Mouse (Mus musculus) intestine, embryonic 16.5 days (tissue): ENCODE results near the gene Zbtb45. TPM values are rescaled to one million over a fixed set of nuclear protein-coding genes. Genes with fewer than 3 reads are reported as not detected.

ENCODE experiments used
- ATAC-seq: fragments of 200-750 bp; cut with Nextera tagmentation; 2 replicates; pipeline ENCODE4 v1.8.0; 2017; ENCODE audit warnings: moderate TSS enrichment, moderate library complexity
- H3K27ac ChIP-seq: fragments of 300-500 bp; sonication (generic); 2 replicates; pipeline ENCODE4 v1.5.1; 2014; ENCODE audit warnings: mild to moderate bottlenecking, low read length
- H3K27me3 ChIP-seq: fragments of 300-500 bp; sonication (generic); replicated peaks from 2 replicates; pipeline ENCODE4 v1.6.1; 2014; ENCODE audit warnings: low read length, control low read depth, mixed read lengths; ENCODE audit not compliant: control insufficient read depth, insufficient read depth
- H3K36me3 ChIP-seq: fragments of 300-500 bp; sonication (generic); 2 replicates; pipeline ENCODE4 v1.6.1; 2014; ENCODE audit warnings: low read length, control low read depth; ENCODE audit not compliant: control insufficient read depth, insufficient read depth
- H3K4me1 ChIP-seq: fragments of 300-500 bp; sonication (generic); 2 replicates; pipeline ENCODE4 v1.6.1; 2014; ENCODE audit warnings: low read length, control low read depth, mixed read lengths; ENCODE audit not compliant: control insufficient read depth, insufficient read depth
- H3K4me2 ChIP-seq: fragments of 300-500 bp; sonication (generic); 2 replicates; pipeline ENCODE4 v1.6.1; 2014; ENCODE audit warnings: low read depth, low read length, control low read depth
- H3K4me3 ChIP-seq: fragments of 300-500 bp; sonication (generic); 2 replicates; pipeline ENCODE4 v1.5.1; 2014; ENCODE audit warnings: mild to moderate bottlenecking, low read length
- H3K9ac ChIP-seq: fragments of 300-500 bp; sonication (generic); 2 replicates; pipeline ENCODE4 v1.6.1; 2014; ENCODE audit warnings: low read depth, low read length
- H3K9me3 ChIP-seq: fragments of 300-500 bp; sonication (generic); 2 replicates; pipeline ENCODE4 v1.6.1; 2016; ENCODE audit warnings: low read length, control low read depth; ENCODE audit not compliant: control insufficient read depth
- WGBS: fragments of 180-500 bp; shearing (Covaris S2); extraction: QIAGEN DNeasy Blood & Tissue Kit; methylation state at CpG from one replicate; pipeline ENCODE4 v1.1.7; 2014; 5-methylcytosine and 5-hydroxymethylcytosine counted together
- polyA plus RNA-seq: library from polyadenylated mRNA; unstranded; fragments of >200 nt; fragmentation: Nextera tagmentation; extraction: Ambion mirVana; gene quantifications from 2 replicates; pipeline ENCODE4 v1.2.1, GENCODE M21; 2015

Gene Zbtb45
- polyA plus RNA-seq, 1 experiment from 2014 or later, result 23.2 TPM

- ATAC-seq, result peak; percentile 41
- Histone ChIP-seq H3K9me3 (peaks cover 8% of the 10 kb centered on the region; the same call in 1 of the 2 replicates), H3K4me2 (peak overlapping the region; percentile 99), H3K27me3 (peaks cover 34% of the 10 kb centered on the region), H3K27ac (no peak overlapping the region), H3K4me1 (peaks cover 18% of the 10 kb centered on the region), H3K36me3 (no peaks in the 10 kb centered on the region), H3K9ac (peak overlapping the region; percentile 66), H3K4me3 (peak overlapping the region; percentile 58)
- 4% methylated on average over 88 of the region's 88 CpGs for WGBS
Observed at GRCm38 (mm10) chr7:13043445-13044253, 33.8 kb upstream of the Zbtb45 start.

GRCm38 (mm10) chr7:13043120-13043444 lies 33.2 kb upstream of the Zbtb45 start:
- H3K9ac ChIP-seq, result peak overlapping the region; percentile 66; the same call in 1 of the 2 replicates
- no peaks in the 10 kb centered on the region for H3K36me3 ChIP-seq
- peaks cover 34% of the 10 kb centered on the region for H3K27me3 ChIP-seq
- H3K4me3 ChIP-seq, result peak overlapping the region; percentile 58
- peaks cover 18% of the 10 kb centered on the region for H3K4me1 ChIP-seq
- no peak for ATAC-seq
- no peak overlapping the region for H3K27ac ChIP-seq
- peaks cover 8% of the 10 kb centered on the region; the same call in 1 of the 2 replicates for H3K9me3 ChIP-seq
- WGBS, result 38% methylated on average over 16 of the region's 16 CpGs
- H3K4me2 ChIP-seq, result no peak overlapping the region

- 71% methylated on average over 6 of the region's 6 CpGs for WGBS
Observed at GRCm38 (mm10) chr7:13042511-13042910, 32.7 kb upstream of the Zbtb45 start.

GRCm38 (mm10) chr7:13041256-13041655 lies 31.4 kb upstream of the Zbtb45 start:
- 79% methylated on average over 1 of the region's 1 CpGs for WGBS
- Histone ChIP-seq H3K27ac (no peak overlapping the region), H3K4me1 (peaks cover 25% of the 10 kb centered on the region), H3K4me3 (no peak overlapping the region), H3K27me3 (peaks cover 34% of the 10 kb centered on the region), H3K9me3 (peaks cover 8% of the 10 kb centered on the region; the same call in 1 of the 2 replicates), H3K9ac (no peak overlapping the region), H3K4me2 (no peak overlapping the region), H3K36me3 (no peaks in the 10 kb centered on the region)
- ATAC-seq, result no peak

More at GRCm38 (mm10) chr7:13042511-13042910, 32.7 kb upstream of the Zbtb45 start:
- peaks cover 34% of the 10 kb centered on the region for H3K27me3 ChIP-seq
- H3K27ac ChIP-seq, result no peak overlapping the region
- no peak for ATAC-seq
- H3K9me3 ChIP-seq, result peaks cover 8% of the 10 kb centered on the region; the same call in 1 of the 2 replicates
- no peak overlapping the region for H3K9ac ChIP-seq
- H3K4me2 ChIP-seq, result no peak overlapping the region
- H3K36me3 ChIP-seq, result no peaks in the 10 kb centered on the region
- H3K4me1 ChIP-seq, result peaks cover 18% of the 10 kb centered on the region
- no peak overlapping the region for H3K4me3 ChIP-seq

GRCm38 (mm10) chr7:13039181-13039580 lies 29.3 kb upstream of the Zbtb45 start:
- Histone ChIP-seq H3K4me2 (peak overlapping the region; percentile 84), H3K27ac (no peak overlapping the region), H3K36me3 (peaks cover 5% of the 10 kb centered on the region), H3K9me3 (peaks cover 8% of the 10 kb centered on the region; the same call in 1 of the 2 replicates), H3K4me1 (peaks cover 31% of the 10 kb centered on the region), H3K9ac (peak overlapping the region; percentile 93), H3K27me3 (peaks cover 24% of the 10 kb centered on the region), H3K4me3 (peak overlapping the region; percentile 81)
- WGBS, result 89% methylated on average over 1 of the region's 1 CpGs
- no peak for ATAC-seq

- Histone ChIP-seq H3K27ac (peak overlapping the region; percentile 100), H3K9me3 (peaks cover 8% of the 10 kb centered on the region; the same call in 1 of the 2 replicates), H3K4me1 (peaks cover 30% of the 10 kb centered on the region), H3K4me2 (peak overlapping the region; percentile 84), H3K9ac (peak overlapping the region; percentile 93), H3K36me3 (peaks cover 5% of the 10 kb centered on the region), H3K27me3 (peaks cover 19% of the 10 kb centered on the region), H3K4me3 (peak overlapping the region; percentile 81)
- 16% methylated on average over 15 of the region's 15 CpGs for WGBS
- ATAC-seq, result peak; percentile 16
Observed at GRCm38 (mm10) chr7:13038621-13039169, 28.9 kb upstream of the Zbtb45 start.

GRCm38 (mm10) chr7:13037901-13038555 lies 28.2 kb upstream of the Zbtb45 start, which contains the start of gene Ube2m:
Gene Ube2m, minus strand, starts transcription at chr7:13038275.
- Histone ChIP-seq H3K27me3 (peaks cover 12% of the 10 kb centered on the region), H3K36me3 (peaks cover 5% of the 10 kb centered on the region), H3K4me2 (peak within 1 kb of the TSS; percentile 90), H3K4me3 (peak within 1 kb of the TSS; percentile 81), H3K9ac (peak within 1 kb of the TSS; percentile 93), H3K27ac (peak within 1 kb of the TSS; percentile 100), H3K9me3 (peaks cover 2% of the 10 kb centered on the region; the same call in 1 of the 2 replicates), H3K4me1 (peaks cover 29% of the 10 kb centered on the region)
- WGBS, result under 1% methylated on average over 65 of the region's 65 CpGs
- ATAC-seq, result peak; percentile 93

GRCm38 (mm10) chr7:13037366-13037765 lies 27.5 kb upstream of the Zbtb45 start:
- peaks cover 6% of the 10 kb centered on the region; the same call in 1 of the 2 replicates for H3K27me3 ChIP-seq
- under 1% methylated on average over 32 of the region's 33 CpGs for WGBS
- peak overlapping the region; percentile 81 for H3K4me3 ChIP-seq
- H3K4me1 ChIP-seq, result peaks cover 33% of the 10 kb centered on the region
- H3K36me3 ChIP-seq, result peaks cover 8% of the 10 kb centered on the region
- H3K4me2 ChIP-seq, result peak overlapping the region; percentile 90
- peak overlapping the region; percentile 100 for H3K27ac ChIP-seq
- peak; percentile 2; the same call in 1 of the 2 replicates for ATAC-seq
- H3K9me3 ChIP-seq, result no peaks in the 10 kb centered on the region
- peak overlapping the region; percentile 93 for H3K9ac ChIP-seq

- no peaks in the 10 kb centered on the region; the same call in 1 of the 2 replicates for H3K27me3 ChIP-seq
- peaks cover 33% of the 10 kb centered on the region for H3K4me1 ChIP-seq
- peaks cover 10% of the 10 kb centered on the region for H3K36me3 ChIP-seq
- H3K9me3 ChIP-seq, result no peaks in the 10 kb centered on the region
- WGBS, result 38% methylated on average over 4 of the region's 4 CpGs
- H3K4me3 ChIP-seq, result peak overlapping the region; percentile 81
- H3K27ac ChIP-seq, result 0 out of 2 replicates have a peak overlapping the region, but pooled peaks have one; percentile 2
- H3K4me2 ChIP-seq, result peak overlapping the region; percentile 90
- no peak for ATAC-seq
- peak overlapping the region; percentile 93 for H3K9ac ChIP-seq
Observed at GRCm38 (mm10) chr7:13036806-13037205, 27.0 kb upstream of the Zbtb45 start.
